ENCODE assay signal across 29 mouse cellular contexts in the genomic region with DNA sequence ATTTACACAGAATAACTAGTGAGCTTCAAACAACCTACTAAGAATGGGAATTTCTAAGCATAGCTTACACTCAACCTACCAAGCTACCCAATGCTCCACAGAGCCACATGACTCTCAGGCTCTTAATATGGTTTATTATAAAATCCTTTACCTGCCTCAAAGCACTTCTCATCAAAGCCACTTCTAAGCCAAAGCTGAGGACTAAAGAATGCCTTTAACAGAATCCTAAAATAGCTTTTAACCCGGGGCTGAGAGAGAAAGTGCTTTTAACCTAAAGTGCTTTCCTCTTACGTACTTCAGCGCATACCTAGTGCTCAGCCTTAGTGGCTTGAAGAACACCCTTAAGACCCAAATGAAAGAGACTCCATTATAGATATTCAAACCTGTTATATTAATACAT.
"Had no signal": no experiment of that assay in that cellular context is flagged by ENCODE, and none has a peak within 500 bp of the region (broad histone marks: within the 10 kb centered on the region; RNA-seq: fewer than 3 reads in every experiment).

No protein-coding gene starts in this region.

- DNase-seq: layer of hippocampus, postnatal 36 days; left cerebral cortex, postnatal 4 days; liver; liver, embryonic 13.5 days; liver, postnatal 0 days; lung, adult 2 months; lung, postnatal 10 days; lung, postnatal 36 days; midbrain, embryonic 14.5 days had no signal

- H3K36me3 ChIP-seq: limb, embryonic 10.5 days; limb, embryonic 12.5 days; limb, embryonic 13.5 days; limb, embryonic 15.5 days; liver, embryonic 12.5 days; liver, embryonic 13.5 days; liver, embryonic 15.5 days; midbrain, embryonic 10.5 days; midbrain, embryonic 12.5 days; midbrain, embryonic 13.5 days; midbrain, embryonic 15.5 days; neural tube, embryonic 12.5 days; neural tube, embryonic 13.5 days had no signal

- H3K4me1 ChIP-seq: limb, embryonic 15.5 days; liver, embryonic 12.5 days; liver, embryonic 13.5 days; liver, embryonic 15.5 days; megakaryocyte, embryonic 14.5 days; midbrain, embryonic 10.5 days; midbrain, embryonic 12.5 days; midbrain, embryonic 13.5 days; midbrain, embryonic 15.5 days; neural tube, embryonic 12.5 days; neural tube, embryonic 13.5 days had no signal

- H3K4me3 ChIP-seq: left cerebral cortex, adult 2 months; limb, embryonic 10.5 days; limb, embryonic 12.5 days; limb, embryonic 13.5 days; limb, embryonic 15.5 days; liver, embryonic 12.5 days; liver, embryonic 13.5 days; liver, embryonic 15.5 days; megakaryocyte, embryonic 14.5 days; midbrain, embryonic 10.5 days; midbrain, embryonic 12.5 days; midbrain, embryonic 13.5 days; midbrain, embryonic 15.5 days; myocyte; neural tube, embryonic 12.5 days; neural tube, embryonic 13.5 days had no signal

- H3K27me3 ChIP-seq: limb, embryonic 12.5 days; limb, embryonic 13.5 days; limb, embryonic 15.5 days; liver, embryonic 12.5 days; liver, embryonic 13.5 days; liver, embryonic 15.5 days; megakaryocyte, embryonic 14.5 days; midbrain, embryonic 12.5 days; midbrain, embryonic 13.5 days; midbrain, embryonic 15.5 days; neural tube, embryonic 12.5 days; neural tube, embryonic 13.5 days had no signal

- H3K9ac ChIP-seq: limb, embryonic 12.5 days; limb, embryonic 13.5 days; limb, embryonic 15.5 days; liver, embryonic 12.5 days; liver, embryonic 13.5 days; liver, embryonic 14.5 days; liver, embryonic 15.5 days; liver, postnatal 0 days; midbrain, embryonic 12.5 days; midbrain, embryonic 13.5 days; midbrain, embryonic 15.5 days; neural tube, embryonic 12.5 days; neural tube, embryonic 13.5 days had no signal

- H3K27ac ChIP-seq: left cerebral cortex, adult 2 months; limb, embryonic 10.5 days; limb, embryonic 12.5 days; limb, embryonic 13.5 days; limb, embryonic 15.5 days; liver, embryonic 12.5 days; liver, embryonic 13.5 days; liver, embryonic 14.5 days; liver, embryonic 15.5 days; macrophage; midbrain, embryonic 10.5 days; midbrain, embryonic 12.5 days; midbrain, embryonic 13.5 days; midbrain, embryonic 15.5 days; neural tube, embryonic 12.5 days; neural tube, embryonic 13.5 days had no signal

- H3K4me2 ChIP-seq: limb, embryonic 12.5 days; limb, embryonic 13.5 days; limb, embryonic 15.5 days; liver, embryonic 11.5 days; liver, embryonic 12.5 days; liver, embryonic 13.5 days; liver, embryonic 15.5 days; midbrain, embryonic 11.5 days; midbrain, embryonic 12.5 days; midbrain, embryonic 13.5 days; midbrain, embryonic 15.5 days; neural tube, embryonic 12.5 days; neural tube, embryonic 13.5 days had no signal

- H3K9me3 ChIP-seq: limb, embryonic 10.5 days; limb, embryonic 12.5 days; limb, embryonic 13.5 days; limb, embryonic 15.5 days; liver, embryonic 12.5 days; liver, embryonic 13.5 days; liver, embryonic 15.5 days; megakaryocyte, embryonic 14.5 days; midbrain, embryonic 10.5 days; midbrain, embryonic 12.5 days; midbrain, embryonic 13.5 days; midbrain, embryonic 15.5 days; neural tube, embryonic 12.5 days; neural tube, embryonic 13.5 days had no signal

- ATAC-seq: liver, embryonic 12.5 days; liver, postnatal 0 days; midbrain, embryonic 13.5 days; midbrain, embryonic 15.5 days; midbrain, embryonic 16.5 days had no signal
